Mouse (Mus musculus): ENCODE results near the gene Zfpm1.

The Zfpm1 gene

DNA sequence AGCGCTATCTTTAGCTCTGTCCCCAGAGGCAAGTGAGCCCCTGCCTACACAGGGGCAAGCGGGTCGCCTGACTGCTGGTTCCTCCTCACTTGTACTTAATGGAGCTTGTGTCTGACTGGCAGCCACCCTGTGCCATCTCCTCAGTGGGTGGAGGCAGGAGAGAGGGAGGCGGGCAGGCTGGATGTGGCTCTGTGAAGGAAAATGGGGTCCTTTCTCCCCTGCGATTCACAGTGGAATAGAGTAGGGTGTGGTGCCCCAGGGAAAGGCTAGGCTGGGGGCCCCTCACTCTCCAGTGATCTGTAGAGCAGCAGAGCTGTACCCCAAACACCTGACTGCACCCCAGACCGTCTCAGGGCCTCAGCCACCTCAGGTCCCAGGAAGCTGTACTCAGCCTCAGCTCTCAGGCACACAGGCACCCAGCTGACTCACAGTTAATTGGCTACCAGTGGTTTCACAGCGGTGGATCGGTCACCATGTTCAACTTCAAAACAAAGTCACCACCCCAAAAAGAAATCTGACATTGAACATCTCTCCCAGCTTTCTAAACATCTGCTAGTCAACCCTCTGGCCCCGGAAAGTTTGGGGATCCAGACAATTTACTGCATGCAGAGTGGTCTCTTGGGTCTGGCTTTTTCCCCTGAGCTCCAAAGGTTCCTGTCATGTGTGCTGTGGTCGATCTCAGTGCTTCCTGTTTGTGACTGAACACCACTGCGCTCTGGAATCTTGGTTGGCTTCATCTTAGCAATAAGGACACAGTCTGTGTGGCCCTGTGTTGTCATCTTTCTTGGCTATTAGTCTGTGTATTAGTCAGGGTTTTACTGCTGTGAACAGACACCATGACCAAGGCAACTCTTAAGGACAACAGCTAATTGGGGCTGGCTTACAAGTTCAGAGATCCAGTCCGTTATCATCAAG, 63.5 kb downstream of the Zfpm1 start:
- peak in 1 of 2 experiments; percentile 45 for DNase-seq (ENCODE audit: low spot score in 2 of 2)

DNA sequence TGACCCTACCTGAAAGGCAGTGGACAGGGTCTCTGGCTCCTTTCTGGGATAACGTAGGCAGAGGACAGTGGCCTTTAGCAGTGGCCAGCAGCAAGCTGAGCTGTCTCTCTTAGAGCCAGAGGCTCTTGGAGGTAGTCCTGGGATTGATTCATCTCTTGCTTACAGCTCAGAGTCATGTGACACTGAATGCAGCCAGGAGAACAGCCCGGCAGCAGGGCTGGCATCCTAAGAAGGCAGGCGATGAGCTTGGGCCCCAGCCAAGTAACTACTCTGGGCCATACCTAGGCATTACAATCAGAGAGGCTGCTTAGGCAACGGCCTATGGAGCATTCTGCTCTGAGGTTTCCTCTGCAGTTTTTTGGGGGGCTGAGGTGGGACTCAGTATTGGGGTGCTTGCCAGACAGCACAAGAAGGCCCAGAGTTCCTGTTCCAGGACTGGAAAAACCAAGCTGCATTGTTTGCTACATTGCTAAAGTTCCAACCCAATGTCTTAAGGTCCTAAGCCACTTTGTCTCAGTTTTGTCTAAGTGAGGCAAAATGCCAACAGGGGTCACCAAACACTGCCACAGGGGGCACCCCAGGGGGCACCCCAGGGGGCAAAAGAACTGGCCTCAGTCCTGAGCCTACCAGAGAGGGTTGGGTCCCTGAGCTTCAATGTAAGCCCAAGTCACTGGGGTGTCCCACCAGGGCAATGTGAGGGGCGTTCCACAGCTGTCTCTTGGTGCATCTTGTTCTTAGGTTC, 66.0 kb downstream of the Zfpm1 start:
- peak in 1 of 2 experiments; percentile 17 for DNase-seq (ENCODE audit: low spot score in 2 of 2)

DNA sequence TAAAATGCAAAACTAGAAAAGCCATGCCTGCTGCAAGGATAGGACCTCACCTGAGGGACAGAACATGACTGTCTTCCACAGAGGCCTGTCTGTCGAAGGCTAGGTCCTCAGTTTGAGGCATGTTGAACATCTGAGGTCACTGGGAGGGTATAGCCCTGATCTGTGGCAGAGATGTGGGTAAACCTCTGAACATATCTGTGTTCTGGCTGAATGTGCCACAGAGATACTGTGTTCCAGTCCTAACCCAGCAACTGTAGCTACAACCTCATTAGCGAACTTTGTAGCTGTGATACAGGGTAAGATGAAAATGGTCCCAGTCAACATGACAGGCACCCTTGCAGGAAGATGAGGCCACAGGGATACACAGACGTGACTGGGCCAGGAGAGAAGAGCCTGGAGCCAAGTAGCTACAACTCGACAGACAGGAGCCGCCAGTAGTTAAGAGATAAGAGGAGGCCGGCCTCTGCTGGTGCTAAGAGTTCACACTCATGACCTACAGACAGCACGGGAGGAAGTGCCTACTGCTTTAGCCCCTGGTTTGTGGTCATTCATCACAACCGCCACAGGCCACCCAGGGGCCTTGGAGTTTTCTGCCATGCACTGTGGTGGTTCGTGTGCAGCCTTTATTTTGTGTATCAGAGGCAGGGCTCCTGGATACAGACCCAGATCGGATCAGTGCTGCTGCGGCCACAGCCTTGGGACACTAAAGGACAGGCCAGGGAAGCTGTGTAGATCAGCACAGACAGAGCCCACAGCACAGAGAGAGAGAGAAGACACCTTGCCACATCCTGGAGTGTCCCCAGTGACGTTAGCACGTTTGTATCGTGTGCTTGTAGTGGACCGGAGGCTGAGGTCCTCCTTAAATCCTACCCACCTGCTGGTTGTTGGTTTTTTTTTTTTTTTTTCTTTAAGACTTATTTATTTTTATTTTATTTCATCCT, 67.7 kb downstream of the Zfpm1 start:
- peak in 1 of 2 experiments; percentile 41 for DNase-seq (ENCODE audit: low spot score in 2 of 2)

DNA sequence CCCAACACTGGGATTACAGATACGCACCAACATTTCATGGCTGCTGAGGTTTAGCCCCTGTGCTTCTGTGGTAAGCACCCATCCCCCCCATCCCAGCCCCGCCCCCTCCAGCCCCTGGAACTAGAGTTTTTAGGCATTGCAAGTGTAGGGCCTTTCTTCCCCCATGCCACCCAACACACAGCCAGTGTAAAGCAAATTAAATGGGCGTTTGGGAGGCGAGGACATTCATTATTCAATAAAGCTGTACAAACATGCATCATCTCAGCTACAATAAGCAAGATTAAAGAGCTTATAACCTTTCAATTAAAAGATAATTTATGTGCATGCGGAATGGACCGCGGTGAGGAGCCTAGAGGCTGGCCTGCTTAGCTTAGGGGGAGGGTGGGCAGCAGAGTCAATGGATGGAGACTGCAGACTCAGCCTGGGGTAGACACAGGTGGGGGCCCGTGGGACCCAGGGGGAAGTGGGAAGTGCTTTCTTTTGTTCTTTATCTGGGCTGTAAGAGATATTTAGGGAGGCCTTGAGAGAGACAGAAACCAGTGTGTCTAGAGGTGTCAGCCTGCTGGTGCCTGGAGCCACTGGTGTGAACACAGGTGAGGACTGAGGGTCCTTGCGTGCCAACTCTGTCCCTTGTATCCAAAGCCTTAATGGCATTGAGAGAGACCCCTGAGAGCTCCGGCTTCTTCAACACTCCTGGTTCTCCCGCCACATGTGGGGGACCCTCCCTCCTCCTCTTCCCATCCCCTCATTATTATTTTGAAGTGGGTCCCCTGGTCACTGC, 68.6 kb downstream of the Zfpm1 start:
- no peak for DNase-seq (ENCODE audit: low spot score in 2 of 2)

DNA sequence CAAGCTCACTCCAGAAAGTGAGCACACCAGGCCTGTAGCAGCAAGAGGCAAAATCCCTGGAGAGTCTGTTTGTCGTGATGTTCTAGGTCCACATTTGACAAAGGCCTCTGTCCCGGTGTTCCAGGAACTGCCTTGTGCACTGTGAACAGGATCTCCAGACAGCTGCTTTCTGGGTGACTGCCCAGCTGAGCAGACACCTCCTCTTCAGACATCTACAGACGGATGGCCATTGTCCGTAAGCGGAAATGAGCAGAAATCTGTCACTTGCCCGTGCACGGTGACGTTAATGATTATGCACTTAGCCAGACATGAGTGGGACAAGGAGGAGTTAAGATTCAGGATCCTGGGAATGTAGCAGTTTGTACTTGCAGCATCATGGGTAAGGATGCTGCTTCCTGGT, 72.2 kb downstream of the Zfpm1 start:
- DNase-seq (ENCODE audit: low spot score in 2 of 2), result no peak

DNA sequence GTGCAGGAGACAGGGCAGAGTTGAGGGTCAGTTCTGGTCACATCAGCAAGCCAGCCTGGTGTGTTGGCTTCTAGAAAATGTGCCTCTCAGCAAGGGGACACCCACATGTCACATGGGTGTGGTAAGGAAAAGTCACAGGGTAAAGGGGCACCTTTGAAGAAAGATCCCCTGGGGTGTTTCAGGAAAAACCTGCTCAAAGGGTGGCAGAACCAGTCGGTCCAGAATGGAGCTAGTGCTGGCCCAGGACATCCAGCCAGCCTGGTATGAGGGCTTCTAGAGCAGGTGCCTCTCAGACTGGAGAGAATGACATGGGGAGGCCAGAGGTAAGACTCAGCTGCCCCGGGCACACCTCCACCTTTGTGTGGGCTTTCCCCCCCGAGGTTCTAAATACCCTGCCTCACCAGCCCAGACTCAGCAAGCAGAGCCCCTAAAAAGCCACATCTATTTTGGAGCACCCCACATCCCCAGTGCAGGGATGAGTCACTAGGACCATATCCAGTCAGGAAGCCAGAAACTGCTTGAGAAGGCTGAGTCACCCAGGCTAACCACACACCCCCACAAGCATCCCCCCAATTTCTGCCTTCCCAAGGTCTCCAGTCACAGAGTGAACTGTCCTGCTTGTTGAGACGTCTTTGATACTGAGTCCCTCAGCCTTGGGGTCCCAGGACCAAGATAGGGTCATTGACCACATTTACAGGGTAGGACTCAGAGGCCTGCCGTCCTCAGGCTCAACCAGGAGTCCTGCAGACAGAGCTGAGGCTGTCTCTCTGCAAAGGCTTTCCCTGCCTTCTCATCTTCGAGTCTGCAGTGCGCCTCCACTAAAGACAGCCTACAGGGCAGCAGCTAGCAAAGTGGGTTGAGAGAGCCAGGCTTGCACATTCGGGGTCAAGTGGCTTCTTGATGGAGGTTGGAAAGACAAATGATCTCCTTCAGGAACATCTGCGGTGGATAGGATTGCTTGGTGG, 74.0 kb downstream of the Zfpm1 start:
- DNase-seq (ENCODE audit: low spot score in 2 of 2), result no peak

DNA sequence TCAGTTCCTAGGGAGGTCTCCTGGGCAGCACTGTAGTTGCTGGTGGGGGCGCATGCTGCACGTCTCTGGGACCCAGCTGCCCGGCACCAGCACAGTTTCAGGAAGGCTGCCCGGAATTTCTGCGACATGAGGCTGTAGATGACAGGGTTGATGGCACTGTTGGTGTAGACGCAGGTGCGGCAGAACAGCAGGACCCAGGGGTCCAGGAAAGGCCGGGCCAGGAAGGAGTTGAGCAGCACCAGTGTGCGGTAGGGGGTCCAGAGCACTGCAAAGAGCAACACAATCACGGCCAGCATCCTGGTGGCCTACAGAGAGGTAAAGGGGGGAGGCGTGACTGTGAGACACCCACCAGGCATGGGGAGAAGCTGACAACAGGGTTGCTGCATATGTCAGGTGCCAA, 75.3 kb downstream of the Zfpm1 start:
- no peak for DNase-seq (ENCODE audit: low spot score in 2 of 2)

DNA sequence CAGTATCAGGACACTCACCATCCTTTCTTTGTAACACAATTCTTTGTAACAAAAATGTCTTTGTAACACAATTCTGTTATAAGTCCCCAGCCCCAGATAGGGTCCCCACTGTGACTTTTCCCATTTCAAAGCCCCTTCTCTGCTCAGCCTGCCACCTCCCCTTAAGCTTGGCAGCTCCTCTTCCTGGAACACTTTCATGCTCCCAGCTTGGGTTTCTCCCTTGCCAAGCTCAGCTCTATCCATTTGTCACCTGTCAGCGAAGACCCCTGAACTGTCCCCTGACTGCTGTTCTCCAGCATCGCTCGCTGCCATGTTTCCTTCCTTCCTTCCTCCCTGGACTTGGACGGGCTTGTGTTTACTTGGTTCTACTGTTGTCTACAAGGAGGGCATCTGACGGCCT, 75.7 kb downstream of the Zfpm1 start:
- no peak for DNase-seq (ENCODE audit: low spot score in 2 of 2)

DNA sequence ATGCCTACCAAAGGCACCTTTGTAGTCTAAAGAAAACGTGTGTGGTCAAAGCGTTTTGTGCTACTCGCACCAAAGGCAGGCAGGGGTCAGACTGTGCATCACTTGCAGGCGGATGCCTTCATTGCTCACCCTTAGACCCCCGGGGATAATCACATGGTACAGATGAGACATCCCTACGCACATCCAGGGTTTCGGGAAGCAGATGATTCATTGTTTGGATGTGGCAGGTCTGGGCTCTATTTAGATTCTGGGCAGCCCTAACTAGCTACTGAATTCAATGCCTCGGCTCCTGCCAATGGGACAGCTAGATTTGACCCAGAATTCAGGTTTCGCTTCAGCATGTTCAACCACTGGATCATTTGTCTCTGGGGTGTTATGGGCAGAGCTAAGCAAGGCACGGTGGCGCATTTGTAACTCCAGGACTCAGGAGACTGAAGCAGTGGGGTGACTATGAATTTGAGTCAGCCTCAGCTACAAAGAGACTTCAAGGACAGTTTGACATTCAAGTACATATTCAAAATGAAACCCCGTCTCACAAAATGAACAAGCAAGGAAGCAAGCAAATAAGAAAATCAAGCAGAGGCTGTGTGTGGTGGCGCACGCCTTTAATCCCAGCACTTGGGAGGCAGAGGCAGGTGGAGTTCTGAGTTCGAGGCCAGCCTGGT, 77.3 kb downstream of the Zfpm1 start:
- no peak for DNase-seq (ENCODE audit: low spot score in 2 of 2)

DNA sequence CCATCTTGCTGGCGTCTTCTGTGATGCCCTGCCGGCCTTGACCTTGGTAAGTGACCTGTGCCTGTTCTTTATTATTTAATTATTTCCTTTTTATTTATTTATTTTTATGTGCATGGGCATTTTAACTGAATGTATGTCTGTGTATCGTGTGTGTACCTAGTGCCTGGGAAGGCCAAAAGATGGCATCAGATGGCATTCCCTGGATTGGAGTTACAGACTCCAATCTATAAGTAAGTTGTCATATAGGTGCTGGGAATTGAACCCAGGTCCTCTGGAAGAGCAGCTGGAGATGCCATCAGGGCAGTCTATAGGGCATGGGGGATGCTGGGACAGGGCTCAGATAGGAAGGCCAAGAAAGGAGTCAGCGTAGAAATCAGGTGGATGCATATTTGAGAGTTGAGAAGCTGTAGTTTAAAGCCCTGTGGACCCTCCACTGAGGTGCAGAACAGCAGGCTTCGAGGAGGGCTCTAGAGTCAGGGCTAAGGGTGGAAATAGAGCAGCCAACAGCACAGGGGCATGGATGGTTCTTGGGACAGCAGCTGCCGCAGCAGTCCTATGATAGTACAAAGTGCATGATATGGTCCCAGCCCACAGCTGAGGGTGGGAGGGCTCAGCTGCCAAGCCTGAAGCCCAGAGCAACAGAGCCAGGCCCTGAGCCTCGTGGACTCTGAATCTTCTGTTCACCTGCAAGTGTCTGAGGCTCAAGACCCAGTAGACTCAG, 78.9 kb downstream of the Zfpm1 start, which contains the start of gene Trhr2:
TSS of gene Trhr2 (minus strand) at position 51 of the 721 bp plus-strand sequence.
- no peak for DNase-seq (ENCODE audit: low spot score in 2 of 2)

DNA sequence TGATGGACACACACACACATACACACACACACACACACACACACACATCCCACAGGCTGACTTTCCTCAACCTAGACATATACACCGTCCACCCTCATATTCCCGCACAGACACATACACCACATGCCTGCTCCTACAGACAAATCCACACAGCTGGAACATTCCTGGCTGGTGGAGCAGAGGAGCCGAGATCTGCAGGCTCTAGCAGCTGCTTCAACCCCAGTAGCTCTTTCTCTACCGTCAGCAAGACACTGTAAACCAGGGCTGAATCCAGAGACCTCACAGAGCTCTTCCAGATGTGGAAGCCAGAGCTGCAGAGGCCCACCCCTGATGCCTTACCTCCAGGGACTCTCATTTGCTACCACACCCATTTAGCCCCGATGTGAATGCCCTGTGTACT, 80.3 kb downstream of the Zfpm1 start:
- no peak for DNase-seq (ENCODE audit: low spot score in 2 of 2)

DNA sequence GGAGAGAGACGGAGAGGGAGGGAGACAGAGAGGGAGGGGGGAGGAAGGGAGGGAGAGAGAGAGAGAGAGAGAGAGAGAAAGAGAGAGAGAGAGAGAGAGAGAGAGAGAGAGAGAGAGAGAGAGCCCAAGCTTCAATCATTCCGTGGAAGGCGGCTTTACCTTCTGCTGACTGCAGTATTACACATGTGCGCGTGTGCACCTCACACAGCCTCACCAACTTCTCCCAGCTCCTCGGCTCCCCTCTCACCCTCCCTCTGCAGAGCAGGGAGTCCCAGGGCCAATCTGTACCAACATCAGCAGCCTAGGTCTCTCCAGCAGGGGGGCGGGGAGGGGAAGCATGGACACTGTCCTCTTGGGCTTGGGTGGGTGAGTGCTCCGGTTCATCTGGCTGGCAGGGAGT, 81.0 kb downstream of the Zfpm1 start:
- no peak for DNase-seq (ENCODE audit: low spot score in 2 of 2)

DNA sequence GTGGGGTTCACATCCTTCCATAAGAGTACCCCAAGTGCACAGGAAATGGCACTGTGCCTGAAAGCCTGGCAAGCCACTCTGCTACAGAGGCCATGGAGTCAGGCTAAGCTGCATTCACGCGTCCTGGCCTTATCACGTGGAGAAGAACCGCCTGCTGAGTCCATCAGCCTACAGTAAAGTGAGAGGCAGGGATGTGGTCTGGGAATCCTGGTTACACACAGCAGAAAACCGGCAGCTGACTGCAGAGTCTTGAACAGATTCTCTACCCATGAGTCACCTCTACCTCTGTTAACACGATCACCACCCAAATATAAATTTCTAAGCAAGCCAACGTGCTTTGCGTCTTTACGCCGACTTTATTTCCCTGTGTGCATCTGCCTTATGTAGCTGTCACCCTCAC, 86.6 kb downstream of the Zfpm1 start:
- DNase-seq (ENCODE audit: low spot score in 2 of 2), result no peak

DNA sequence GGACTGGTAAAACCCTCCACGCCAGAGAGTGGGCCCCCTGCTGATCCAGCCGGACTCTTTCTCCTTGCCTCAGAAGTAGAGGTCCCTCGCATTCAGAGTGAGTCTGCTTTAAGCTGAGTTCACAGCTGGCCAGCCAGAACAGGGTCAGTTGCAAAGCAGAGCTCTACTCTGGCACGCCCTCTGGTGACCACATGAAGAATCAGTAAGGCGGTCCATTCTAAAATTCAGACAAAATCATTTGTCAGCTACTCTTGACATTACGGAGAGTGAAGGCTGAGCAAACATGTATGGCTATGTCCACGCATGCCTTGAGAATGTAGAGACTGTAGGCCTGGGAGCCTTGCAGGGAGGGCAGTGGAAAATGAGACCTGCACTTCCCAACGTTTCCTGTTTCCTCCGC, 87.7 kb downstream of the Zfpm1 start:
- peak; percentile 62 to 83 for DNase-seq (ENCODE audit: low spot score in 2 of 2)

DNA sequence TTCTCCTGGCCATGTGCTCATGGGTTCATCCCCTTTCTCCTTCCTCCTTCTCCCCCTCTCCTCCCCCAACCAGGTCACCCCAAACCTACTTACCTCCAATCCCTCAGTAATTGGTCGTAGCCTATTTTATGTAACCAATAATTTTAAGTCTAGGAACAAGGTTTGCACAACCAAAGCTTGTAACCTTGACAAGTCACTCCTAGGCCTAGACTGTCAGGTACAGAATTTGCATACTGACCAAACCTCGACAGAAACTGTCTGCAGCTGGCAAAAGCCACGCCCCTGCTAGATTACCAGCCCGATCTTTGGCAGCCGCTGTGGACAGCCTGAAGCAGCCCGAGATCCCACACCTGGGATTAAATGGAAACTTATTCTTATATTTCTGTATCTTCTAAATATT, 89.8 kb downstream of the Zfpm1 start:
- DNase-seq (ENCODE audit: low spot score in 2 of 2), result peak in 1 of 2 experiments; percentile 22

DNA sequence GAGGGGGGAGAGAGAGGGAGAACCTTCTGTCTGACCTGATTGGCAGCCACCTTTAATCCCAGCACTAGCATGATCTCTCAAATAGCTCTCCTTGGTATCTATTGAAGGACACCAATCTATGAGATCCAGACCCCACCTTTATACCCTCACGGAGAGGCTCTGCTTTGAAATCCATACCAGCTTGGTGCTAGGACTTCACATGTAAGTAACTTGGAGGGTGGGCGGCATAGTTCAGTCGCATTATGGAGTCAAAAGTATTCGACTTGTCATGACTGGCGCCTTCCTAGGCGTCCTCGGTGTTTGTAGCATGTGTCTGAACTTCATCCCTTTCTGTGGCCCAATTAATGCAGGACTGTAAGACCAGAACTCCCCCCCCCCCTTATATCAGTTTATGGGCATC, 93.4 kb downstream of the Zfpm1 start:
- no peak for DNase-seq (ENCODE audit: low spot score in 2 of 2)

DNA sequence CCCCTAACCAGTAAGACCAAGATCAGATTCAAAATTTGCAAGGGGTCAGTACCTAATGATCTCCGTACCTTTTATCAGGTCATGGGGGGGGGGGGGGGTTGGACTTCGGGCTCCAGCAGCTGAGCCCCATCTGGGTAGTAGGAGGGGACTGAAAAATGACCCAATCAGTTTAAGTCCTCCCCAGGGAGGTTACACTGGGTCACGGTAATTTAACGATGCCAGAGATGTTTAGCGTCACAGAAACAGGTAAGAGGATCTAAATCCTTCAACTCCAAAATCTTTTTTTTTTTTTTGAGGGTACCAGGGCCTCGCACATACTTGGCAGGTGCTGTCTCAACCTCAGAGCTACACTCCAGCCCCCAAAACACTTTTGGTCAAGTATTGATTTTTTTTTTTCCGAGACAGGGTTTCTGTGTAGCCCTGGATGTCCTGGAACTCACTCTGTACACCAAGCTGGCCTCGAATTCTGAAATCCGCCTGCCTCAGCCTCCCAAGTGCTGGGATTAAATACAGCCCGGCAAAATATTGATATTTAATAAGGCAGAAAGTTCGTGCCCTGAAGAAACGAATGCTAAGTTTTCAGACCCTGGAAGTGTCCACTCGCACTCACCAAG, 93.9 kb downstream of the Zfpm1 start:
- no peak for DNase-seq (ENCODE audit: low spot score in 2 of 2)

All from spleen, postnatal 10 days (tissue).